Mouse (Mus musculus) hematopoietic stem cell, adult 5-6 weeks (primary cell): ENCODE measurements around the gene Rab7b. TPM values are rescaled to one million over a fixed set of nuclear protein-coding genes. Genes with fewer than 3 reads are reported as not detected.
A peak's percentile ranks its signal among the peaks of the same experiment; 100 is the strongest.

Source experiments
- ATAC-seq, 2 experiments: fragments of 125-278 bp in 1 of 2; replicated peaks in 1 of 2; 2 replicates each; pipeline ENCODE4 v1.8.0; 2016 to 2017; ENCODE audit warnings: inconsistent platforms in 2 of 2, mild to moderate bottlenecking in 2 of 2, moderate number of reproducible peaks in 2 of 2, low read depth in 1 of 2, moderate TSS enrichment in 1 of 2; ENCODE audit not compliant: low FRiP score in 2 of 2, poor library complexity in 2 of 2, severe bottlenecking in 2 of 2, insufficient read depth in 1 of 2, low TSS enrichment in 1 of 2
- total RNA-seq: library from RNA; stranded (forward); fragments of 172-1452, 232-1000 nt; gene quantifications from 2 replicates; pipeline ENCODE4 v1.2.3, GENCODE M21; 2017

The Rab7b gene
- total RNA-seq, 1 experiment from 2014 or later, result 4.5 TPM

GRCm38 (mm10) chr1:131751181-131751890, 62.8 kb downstream of the Rab7b start:
- ATAC-seq, result no peak

- ATAC-seq, result no peak
These were observed 63.4 kb downstream of the Rab7b start for GRCm38 (mm10) chr1:131751891-131752311.

GRCm38 (mm10) chr1:131754212-131754829, 65.8 kb downstream of the Rab7b start:
- peak; percentile 14 to 33; a peak in 2 of 4 replicates for ATAC-seq

GRCm38 (mm10) chr1:131754916-131755315, 66.4 kb downstream of the Rab7b start:
- peak; percentile 62 to 75 for ATAC-seq

GRCm38 (mm10) chr1:131757211-131757610, 68.7 kb downstream of the Rab7b start:
- ATAC-seq, result no peak

- no peak for ATAC-seq
These were observed 70.3 kb downstream of the Rab7b start for GRCm38 (mm10) chr1:131758796-131759195.

- no peak for ATAC-seq
These were observed 71.4 kb downstream of the Rab7b start for GRCm38 (mm10) chr1:131759667-131760427.

- no peak for ATAC-seq
These were observed 71.9 kb downstream of the Rab7b start for GRCm38 (mm10) chr1:131760428-131760820.

- ATAC-seq, result peak in 1 of 2 experiments; percentile 40; a peak in 1 of 4 replicates
These were observed 72.8 kb downstream of the Rab7b start for GRCm38 (mm10) chr1:131761079-131761831.

- ATAC-seq, result peak; percentile 37 to 58; a peak in 2 of 4 replicates
These were observed 75.2 kb downstream of the Rab7b start for GRCm38 (mm10) chr1:131763683-131764082.

GRCm38 (mm10) chr1:131764581-131765338, 76.3 kb downstream of the Rab7b start:
- ATAC-seq, result no peak

Other genes starting within 250 kb of the Rab7b start
- 15.6 and 18.3 TPM in 2 replicates for gene Srgap2, start 161.3 kb upstream of the Rab7b start, total RNA-seq
- 2.0 and 3.1 TPM in 2 replicates for gene Fam72a, start 160.8 kb upstream of the Rab7b start, total RNA-seq
- gene Avpr1b, start 89.5 kb upstream of the Rab7b start, total RNA-seq, result not detected in 2 replicates
- 13.3 and 40.3 TPM in 2 replicates for gene Ctse, start 50.4 kb upstream of the Rab7b start, total RNA-seq
- gene Slc26a9, start 55.3 kb downstream of the Rab7b start, total RNA-seq, result not detected in 2 replicates
- not detected in 2 replicates for gene Pm20d1, start 108.7 kb downstream of the Rab7b start, total RNA-seq
- gene Slc41a1, start 138.8 kb downstream of the Rab7b start, total RNA-seq, result 11.2 and 14.2 TPM in 2 replicates
- 16.1 and 28.8 TPM in 2 replicates for gene Rab29, start 178.5 kb downstream of the Rab7b start, total RNA-seq
- gene Nucks1, start 221.8 kb downstream of the Rab7b start, total RNA-seq, result 255 and 303 TPM in 2 replicates